Mouse (Mus musculus): Measurements from ENCODE around the gene 4933425L06Rik.

DNA sequence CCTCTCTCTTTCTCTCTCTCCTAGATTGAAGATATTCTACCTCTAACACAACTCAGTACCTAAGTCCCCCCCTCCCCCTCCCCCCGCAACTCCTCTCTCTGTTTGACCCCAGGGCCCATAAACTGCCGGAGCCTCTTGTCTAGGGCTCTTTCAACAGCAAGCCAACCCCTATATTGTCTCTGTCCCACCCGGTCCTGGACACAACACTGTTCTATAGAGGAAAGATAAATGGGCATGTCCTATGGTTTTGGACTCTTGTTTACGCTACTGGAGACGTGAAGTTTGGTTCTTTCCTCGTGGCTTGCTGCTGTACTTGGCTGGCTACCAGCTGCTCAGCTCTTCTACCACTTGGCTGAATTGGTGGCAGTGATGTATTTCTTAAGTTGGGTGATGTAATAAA is 83.5 kb downstream of the 4933425L06Rik start:
- no peak for TF ChIP-seq CTCF (IDR thresholded peaks at IDR 0.05; ENCODE audit: insufficient read depth, low read depth, low read length)
- no peak for TF ChIP-seq POLR2A (IDR thresholded peaks at IDR 0.05; ENCODE audit: insufficient read depth, low read depth, low read length)
